Mouse (Mus musculus) liver, embryonic 14.5 days (tissue): ENCODE results near the gene Mtus2. TPM values are rescaled to one million over a fixed set of nuclear protein-coding genes. Genes with fewer than 3 reads are reported as not detected.

Experiments used
- ATAC-seq: fragments of 200-750 bp; cut with Nextera tagmentation; 2 replicates; pipeline ENCODE4 v1.8.0; 2017; ENCODE audit warnings: moderate number of reproducible peaks, mild to moderate bottlenecking, moderate library complexity; ENCODE audit not compliant: insufficient read depth
- DNase-seq, 3 experiments: peaks; one replicate each; pipeline ENCODE4 v3.0.0-alpha.2; 2012 to 2013; ENCODE audit warnings: low read depth in 3 of 3, low spot score in 3 of 3
- H3K27ac ChIP-seq: fragments of 300-500 bp; sonication (generic); 2 replicates; pipeline ENCODE4 v1.5.1; 2014; ENCODE audit warnings: moderate library complexity, mild to moderate bottlenecking, control low read depth, inconsistent platforms
- H3K27me3 ChIP-seq: fragments of 300-500 bp; sonication (generic); 2 replicates; pipeline ENCODE4 v1.6.1; 2014; ENCODE audit warnings: mild to moderate bottlenecking, low read length, moderate library complexity; ENCODE audit not compliant: control insufficient read depth, insufficient read depth
- H3K36me3 ChIP-seq: fragments of 300-500 bp; sonication (generic); replicated peaks from 2 replicates; pipeline ENCODE4 v1.6.1; 2014; ENCODE audit warnings: low read depth; ENCODE audit not compliant: control insufficient read depth, insufficient read depth
- H3K4me1 ChIP-seq, 2 experiments: fragments of 200-500 bp in 1 of 2; fragments of 300-500 bp in 1 of 2; sonication (generic) in 1 of 2; replicated peaks; 2 replicates each; pipeline ENCODE4 v1.6.1; 2012 to 2014; ENCODE audit warnings: antibody characterized with exemption in 1 of 2, inconsistent platforms in 1 of 2, low read length in 1 of 2; ENCODE audit not compliant: control insufficient read depth in 2 of 2, insufficient read depth in 2 of 2
- H3K4me2 ChIP-seq: fragments of 300-500 bp; sonication (generic); 2 replicates; pipeline ENCODE4 v1.6.1; 2014; ENCODE audit warnings: low read depth, mild to moderate bottlenecking, control low read depth, moderate library complexity
- H3K4me3 ChIP-seq, 2 experiments: fragments of 200-500 bp in 1 of 2; fragments of 300-500 bp in 1 of 2; sonication (generic) in 1 of 2; 2 replicates each; pipeline ENCODE4 v1.5.1; 2012 to 2014; ENCODE audit warnings: low read depth in 2 of 2, low read length in 2 of 2, mild to moderate bottlenecking in 2 of 2, control low read depth in 1 of 2, inconsistent platforms in 1 of 2, moderate library complexity in 1 of 2; ENCODE audit not compliant: insufficient read depth in 1 of 2
- H3K9ac ChIP-seq: fragments of 300-500 bp; sonication (generic); replicated peaks from 2 replicates; pipeline ENCODE4 v1.6.1; 2014; ENCODE audit warnings: mild to moderate bottlenecking, control low read depth, moderate library complexity
- H3K9me3 ChIP-seq: fragments of 300-500 bp; sonication (generic); 2 replicates; pipeline ENCODE4 v1.6.1; 2016; ENCODE audit warnings: low read length, mixed read lengths; ENCODE audit not compliant: control insufficient read depth
- CTCF ChIP-seq: IDR thresholded peaks from 2 replicates; pipeline ENCODE4 v1.5.1; 2016; ENCODE audit warnings: antibody characterized with exemption, low read depth, control low read depth
- EP300 ChIP-seq: IDR thresholded peaks from 2 replicates; pipeline ENCODE4 v1.6.1; 2016; ENCODE audit warnings: antibody characterized with exemption, low read depth
- WGBS: fragments of 180-500 bp; shearing (Covaris S2); extraction: QIAGEN DNeasy Blood & Tissue Kit; methylation state at CpG from one replicate; pipeline ENCODE4 v1.1.7; 2014; ENCODE audit not compliant: insufficient replicate concordance; 5-methylcytosine and 5-hydroxymethylcytosine counted together
- polyA plus RNA-seq, 2 experiments: library from polyadenylated mRNA; depleted of rRNA in 1 of 2; stranded (reverse) in 1 of 2; unstranded in 1 of 2; fragments of >200 nt; fragmentation: Nextera tagmentation in 1 of 2; extraction: Ambion mirVana in 1 of 2; gene quantifications; 2 replicates each; pipeline versions ENCODE4 v1.2.1 to v1.2.3; 2012 to 2014

The Mtus2 gene
- polyA plus RNA-seq, 2 experiments, result 0.48 to 0.80 TPM

- Histone ChIP-seq H3K27ac (no peak overlapping the region), H3K4me2 (no peak overlapping the region), H3K4me1 (peaks cover under 1% of the 10 kb centered on the region in 2 experiments), H3K9ac (no peak overlapping the region), H3K27me3 (no peaks in the 10 kb centered on the region), H3K36me3 (peaks cover 6% of the 10 kb centered on the region), H3K9me3 (no peaks in the 10 kb centered on the region), H3K4me3 (no peak overlapping the region)
- ATAC-seq (no peak), DNase-seq (no peak)
- TF ChIP-seq EP300, result no peak
- 83% methylated on average over 3 of the region's 3 CpGs for WGBS
These were observed 398.7 kb downstream of the Mtus2 start for GRCm38 (mm10) chr5:148355822-148356221.

- Histone ChIP-seq H3K27me3 (no peaks in the 10 kb centered on the region), H3K27ac (no peak overlapping the region), H3K36me3 (no peaks in the 10 kb centered on the region; the same call in none of the 2 replicates), H3K4me3 (no peak overlapping the region), H3K4me1 (peaks cover 8 to 14% of the 10 kb centered on the region in 2 experiments), H3K9ac (no peak overlapping the region), H3K9me3 (no peaks in the 10 kb centered on the region), H3K4me2 (no peak overlapping the region)
- no peak for ATAC-seq
- WGBS, result 85% methylated on average over 6 of the region's 6 CpGs
- DNase-seq, result no peak
- no peak for TF ChIP-seq EP300
- TF ChIP-seq CTCF, result no peak
These were observed 400.0 kb downstream of the Mtus2 start for GRCm38 (mm10) chr5:148357168-148357567.

GRCm38 (mm10) chr5:148359131-148359530 lies 402.0 kb downstream of the Mtus2 start:
- no peak overlapping the region for H3K9ac ChIP-seq
- no peaks in the 10 kb centered on the region for H3K9me3 ChIP-seq
- H3K27me3 ChIP-seq, result no peaks in the 10 kb centered on the region
- ATAC-seq (no peak), DNase-seq (no peak)
- H3K4me1 ChIP-seq, result peaks cover 8 to 18% of the 10 kb centered on the region in 2 experiments
- no peak overlapping the region for H3K27ac ChIP-seq
- TF ChIP-seq CTCF (no peak), EP300 (no peak)
- WGBS, result 78% methylated on average over 11 of the region's 11 CpGs
- no peaks in the 10 kb centered on the region; the same call in none of the 2 replicates for H3K36me3 ChIP-seq
- no peak overlapping the region for H3K4me2 ChIP-seq
- no peak overlapping the region for H3K4me3 ChIP-seq

- 54% methylated on average over 16 of the region's 16 CpGs for WGBS
- H3K4me2 ChIP-seq, result no peak overlapping the region
- H3K9ac ChIP-seq, result no peak overlapping the region
- H3K27me3 ChIP-seq, result no peaks in the 10 kb centered on the region
- peaks cover 8 to 18% of the 10 kb centered on the region in 2 experiments for H3K4me1 ChIP-seq
- DNase-seq (peak in 2 of 3 experiments; percentile 28 to 40), ATAC-seq (no peak; the same call in 1 of the 2 replicates)
- no peaks in the 10 kb centered on the region for H3K9me3 ChIP-seq
- H3K27ac ChIP-seq, result no peak overlapping the region
- TF ChIP-seq EP300, result no peak
- TF ChIP-seq CTCF, result no peak
- H3K4me3 ChIP-seq, result no peak overlapping the region
- no peaks in the 10 kb centered on the region; the same call in 1 of the 2 replicates for H3K36me3 ChIP-seq
These were observed 404.0 kb downstream of the Mtus2 start for GRCm38 (mm10) chr5:148360922-148361758.

GRCm38 (mm10) chr5:148361759-148362010 lies 404.6 kb downstream of the Mtus2 start:
- no peaks in the 10 kb centered on the region; the same call in 1 of the 2 replicates for H3K36me3 ChIP-seq
- H3K27ac ChIP-seq, result no peak overlapping the region
- H3K9me3 ChIP-seq, result no peaks in the 10 kb centered on the region
- H3K4me2 ChIP-seq, result no peak overlapping the region
- WGBS, result 49% methylated on average over 3 of the region's 3 CpGs
- ATAC-seq, result no peak
- DNase-seq, result no peak
- no peak overlapping the region for H3K4me3 ChIP-seq
- H3K4me1 ChIP-seq, result peaks cover 8 to 18% of the 10 kb centered on the region in 2 experiments
- TF ChIP-seq CTCF (no peak), EP300 (no peak)
- H3K9ac ChIP-seq, result no peak overlapping the region
- H3K27me3 ChIP-seq, result no peaks in the 10 kb centered on the region
